Mouse (Mus musculus) bone marrow, adult 2 months (tissue): Measurements from ENCODE around the gene Pdzrn3.

Source experiments
- CTCF ChIP-seq: fragments of 200-500 bp; IDR thresholded peaks from 2 replicates; pipeline ENCODE4 v1.5.1; 2011; ENCODE audit warnings: low read length, control low read depth; ENCODE audit not compliant: control insufficient read depth, insufficient read depth
- POLR2A ChIP-seq: fragments of 200-500 bp; IDR thresholded peaks from 2 replicates; pipeline ENCODE4 v1.6.1; 2011; ENCODE audit warnings: low read depth, mild to moderate bottlenecking, control low read depth, low read length, borderline replicate concordance; ENCODE audit not compliant: control insufficient read depth

- TF ChIP-seq CTCF (no peak), POLR2A (no peak)
Measured at GRCm38 (mm10) chr6:101379546-101379945, 1.8 kb upstream of the Pdzrn3 start.
